Mouse (Mus musculus): ENCODE data around the gene Mrpl24. TPM values are rescaled to one million over a fixed set of nuclear protein-coding genes. Genes with fewer than 3 reads are reported as not detected.

The Mrpl24 gene
- polyA plus RNA-seq, 1 experiment from 2014 or later, result 74.2 TPM

DNA sequence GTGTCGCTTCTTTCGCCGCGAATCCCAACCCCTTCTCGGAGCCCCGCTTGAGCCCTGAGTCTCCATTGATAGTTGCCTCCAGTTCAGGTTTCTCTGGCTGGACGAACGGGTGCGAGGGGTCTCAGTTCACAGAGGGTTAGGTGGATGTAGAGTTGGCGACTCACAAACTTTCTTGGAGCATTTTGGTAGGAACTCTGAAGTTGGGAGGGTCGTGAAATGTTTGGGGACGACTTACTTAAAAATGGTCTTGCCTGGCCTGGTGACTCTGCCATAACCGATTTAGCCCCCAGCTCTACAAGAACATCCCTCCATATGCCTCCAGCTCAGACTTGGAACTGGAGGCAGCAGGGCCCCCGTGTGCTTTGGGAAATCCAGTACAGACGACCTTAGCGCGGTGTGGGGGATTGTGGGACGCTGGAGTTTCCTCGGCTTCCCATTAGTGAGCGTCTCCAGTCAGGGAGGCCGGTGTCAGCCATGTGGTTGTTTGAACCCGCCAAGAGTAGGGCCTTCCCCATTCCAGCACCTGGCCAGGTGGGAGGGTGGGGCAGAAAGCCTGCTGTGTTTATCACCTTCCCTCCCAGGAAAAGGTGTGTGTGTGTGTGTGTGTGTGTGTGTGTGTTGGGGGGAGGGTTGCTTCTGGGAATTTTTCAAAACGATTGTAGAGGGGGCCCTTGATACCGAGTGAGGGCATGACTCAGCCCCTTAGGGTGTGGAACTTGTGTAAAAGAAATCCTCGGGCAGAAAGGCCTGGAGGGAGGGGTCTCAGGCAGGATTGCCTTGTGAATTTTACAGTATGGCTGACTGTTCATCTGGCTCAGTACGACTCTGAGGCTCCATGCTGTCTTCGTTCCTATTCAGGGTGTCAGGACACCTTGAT lies 12.1 kb upstream of the Mrpl24 start:
- Histone ChIP-seq H3K27me3 (replicated peaks; ENCODE audit: control insufficient read depth, insufficient read depth, low read length) (no peaks in the 10 kb centered on the region), H3K4me1 (replicated peaks; ENCODE audit: control insufficient read depth, insufficient read depth, low read length) (peaks cover 36% of the 10 kb centered on the region), H3K9ac (ENCODE audit: low read length) (peak overlapping the region; percentile 90), H3K9me3 (ENCODE audit: control insufficient read depth, low read length) (no peaks in the 10 kb centered on the region), H3K36me3 (ENCODE audit: control insufficient read depth, insufficient read depth, low read length) (no peaks in the 10 kb centered on the region), H3K4me2 (ENCODE audit: low read length) (peak overlapping the region; percentile 78), H3K27ac (ENCODE audit: low read depth) (peak overlapping the region; percentile 92), H3K4me3 (ENCODE audit: low read depth, low read length) (peak overlapping the region; percentile 80)
- WGBS, result 1% methylated on average over 27 of the region's 27 CpGs
- ATAC-seq (replicated peaks; ENCODE audit: low FRiP score, low TSS enrichment, low read depth) (peak; percentile 36), DNase-seq (ENCODE audit: low spot score) (peak; percentile 79)

DNA sequence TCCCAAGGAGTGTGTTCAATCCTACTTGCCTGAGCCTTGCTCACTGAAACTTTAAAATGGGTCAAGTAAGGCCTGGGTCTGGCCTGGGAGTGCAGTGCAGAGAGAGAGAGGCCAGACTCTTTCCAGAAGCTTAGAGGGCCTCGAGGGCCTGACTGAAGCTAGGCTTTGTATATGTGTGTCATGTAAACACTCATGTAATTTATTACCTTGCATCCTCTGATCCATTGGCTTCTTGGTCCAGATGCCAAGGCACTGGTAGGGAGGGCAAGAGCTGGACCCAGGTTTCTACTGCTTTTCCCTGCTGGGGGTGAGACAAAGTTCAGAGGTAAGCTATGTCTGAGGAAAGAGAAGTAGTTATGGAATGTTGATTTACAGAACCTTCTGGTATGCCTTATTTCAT lies 11.4 kb upstream of the Mrpl24 start:
- 0% methylated on average over 1 of the region's 1 CpGs for WGBS
- peak overlapping the region; percentile 92 for H3K27ac ChIP-seq (ENCODE audit: low read depth)
- H3K9ac ChIP-seq (ENCODE audit: low read length), result peak overlapping the region; percentile 90
- no peaks in the 10 kb centered on the region for H3K36me3 ChIP-seq (ENCODE audit: control insufficient read depth, insufficient read depth, low read length)
- peak overlapping the region; percentile 78 for H3K4me2 ChIP-seq (ENCODE audit: low read length)
- no peaks in the 10 kb centered on the region for H3K27me3 ChIP-seq (replicated peaks; ENCODE audit: control insufficient read depth, insufficient read depth, low read length)
- DNase-seq (ENCODE audit: low spot score) (no peak), ATAC-seq (replicated peaks; ENCODE audit: low FRiP score, low TSS enrichment, low read depth) (no peak)
- peak overlapping the region; percentile 80 for H3K4me3 ChIP-seq (ENCODE audit: low read depth, low read length)
- H3K9me3 ChIP-seq (ENCODE audit: control insufficient read depth, low read length), result no peaks in the 10 kb centered on the region
- H3K4me1 ChIP-seq (replicated peaks; ENCODE audit: control insufficient read depth, insufficient read depth, low read length), result peaks cover 36% of the 10 kb centered on the region

DNA sequence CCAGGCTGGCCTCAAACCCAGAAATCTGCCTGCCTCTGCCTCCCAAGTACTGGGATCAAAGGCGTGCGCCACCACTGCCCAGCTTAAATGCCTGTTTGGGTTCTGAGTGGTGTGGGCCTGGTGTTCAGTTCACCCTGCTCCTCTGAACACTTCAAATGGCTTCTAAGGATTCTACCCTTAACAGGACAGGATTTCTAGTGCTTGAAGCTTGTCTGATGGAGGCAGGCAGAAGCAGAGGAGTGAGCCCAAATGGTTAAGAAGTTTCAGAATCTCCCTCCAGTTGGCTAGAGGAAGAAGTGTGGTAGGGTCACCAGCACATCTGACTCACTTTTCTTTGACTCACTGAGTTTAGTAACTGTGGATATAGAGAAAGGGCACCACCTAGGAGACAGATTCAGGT lies 9.9 kb upstream of the Mrpl24 start:
- 93% methylated on average over 2 of the region's 2 CpGs for WGBS
- no peak overlapping the region for H3K9ac ChIP-seq (ENCODE audit: low read length)
- DNase-seq (ENCODE audit: low spot score), result no peak

DNA sequence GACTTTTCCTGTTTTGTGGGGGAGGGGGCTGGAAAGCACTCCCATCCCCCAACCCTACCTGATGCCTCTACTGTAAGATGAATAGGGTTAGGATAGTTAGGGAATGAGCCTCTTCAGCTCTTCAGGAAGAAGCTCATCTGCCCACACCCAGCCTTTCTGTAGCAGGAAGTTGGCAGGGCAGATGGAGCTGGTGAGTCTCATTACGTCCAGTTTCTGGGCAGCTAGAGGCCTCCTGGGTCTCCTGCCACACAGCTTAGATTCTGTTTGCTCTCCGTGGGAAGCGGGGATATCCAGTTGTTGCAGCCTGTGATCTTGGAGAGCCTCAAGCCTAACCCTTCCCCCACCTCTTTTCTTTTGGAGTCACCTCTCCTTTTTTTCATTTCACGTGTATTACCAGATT lies 9.4 kb upstream of the Mrpl24 start:
- Histone ChIP-seq H3K4me3 (ENCODE audit: low read depth, low read length) (peak overlapping the region; percentile 36; the same call in 1 of the 2 replicates), H3K4me1 (replicated peaks; ENCODE audit: control insufficient read depth, insufficient read depth, low read length) (peaks cover 36% of the 10 kb centered on the region), H3K27me3 (replicated peaks; ENCODE audit: control insufficient read depth, insufficient read depth, low read length) (no peaks in the 10 kb centered on the region), H3K4me2 (ENCODE audit: low read length) (peak overlapping the region; percentile 49), H3K27ac (ENCODE audit: low read depth) (peak overlapping the region; percentile 72), H3K36me3 (ENCODE audit: control insufficient read depth, insufficient read depth, low read length) (peaks cover 18% of the 10 kb centered on the region), H3K9ac (ENCODE audit: low read length) (peak overlapping the region; percentile 11), H3K9me3 (ENCODE audit: control insufficient read depth, low read length) (no peaks in the 10 kb centered on the region)
- no peak for DNase-seq (ENCODE audit: low spot score)
- no peak for ATAC-seq (replicated peaks; ENCODE audit: low FRiP score, low TSS enrichment, low read depth)
- 7% methylated on average over 4 of the region's 4 CpGs for WGBS

More for the DNA sequence above, 9.9 kb upstream of the Mrpl24 start:
- no peak overlapping the region for H3K4me3 ChIP-seq (ENCODE audit: low read depth, low read length)
- peaks cover 13% of the 10 kb centered on the region for H3K36me3 ChIP-seq (ENCODE audit: control insufficient read depth, insufficient read depth, low read length)
- H3K27me3 ChIP-seq (replicated peaks; ENCODE audit: control insufficient read depth, insufficient read depth, low read length), result no peaks in the 10 kb centered on the region
- H3K4me1 ChIP-seq (replicated peaks; ENCODE audit: control insufficient read depth, insufficient read depth, low read length), result peaks cover 36% of the 10 kb centered on the region
- H3K27ac ChIP-seq (ENCODE audit: low read depth), result peak overlapping the region; percentile 72
- peak overlapping the region; percentile 49 for H3K4me2 ChIP-seq (ENCODE audit: low read length)
- H3K9me3 ChIP-seq (ENCODE audit: control insufficient read depth, low read length), result no peaks in the 10 kb centered on the region
- ATAC-seq (replicated peaks; ENCODE audit: low FRiP score, low TSS enrichment, low read depth), result no peak

DNA sequence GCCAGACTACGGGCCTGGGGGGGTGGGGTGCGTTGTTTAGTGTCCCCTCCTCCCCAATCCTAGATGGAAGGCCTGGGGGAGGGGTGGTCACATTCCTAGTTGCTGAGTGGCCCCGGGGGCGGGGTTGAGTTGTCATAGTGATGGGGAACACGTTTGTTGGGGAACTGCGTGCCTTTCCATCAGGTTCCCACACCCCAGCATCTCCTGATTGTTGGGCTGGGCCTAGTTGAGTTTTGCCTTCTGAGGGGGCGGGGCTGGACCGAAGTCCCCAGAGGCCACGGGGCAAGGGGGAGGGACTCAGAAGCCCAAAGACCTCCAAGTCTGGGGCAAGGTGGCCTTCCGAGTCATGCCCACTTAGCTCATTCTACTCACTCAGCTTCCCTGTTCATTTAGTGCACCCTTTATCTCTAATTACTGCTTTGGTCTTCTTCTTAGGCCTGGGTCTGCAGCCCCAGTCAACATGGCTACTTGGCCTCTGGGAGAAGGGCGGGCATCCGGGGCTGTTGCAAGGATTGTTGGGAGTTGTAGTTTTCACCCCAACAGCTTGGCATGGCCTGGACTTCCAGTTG lies 8.6 kb upstream of the Mrpl24 start:
- Histone ChIP-seq H3K27me3 (replicated peaks; ENCODE audit: control insufficient read depth, insufficient read depth, low read length) (no peaks in the 10 kb centered on the region), H3K4me3 (ENCODE audit: low read depth, low read length) (peak overlapping the region; percentile 36), H3K4me2 (ENCODE audit: low read length) (peak overlapping the region; percentile 49), H3K9me3 (ENCODE audit: control insufficient read depth, low read length) (no peaks in the 10 kb centered on the region), H3K4me1 (replicated peaks; ENCODE audit: control insufficient read depth, insufficient read depth, low read length) (peaks cover 36% of the 10 kb centered on the region), H3K27ac (ENCODE audit: low read depth) (peak overlapping the region; percentile 72), H3K36me3 (ENCODE audit: control insufficient read depth, insufficient read depth, low read length) (peaks cover 25% of the 10 kb centered on the region), H3K9ac (ENCODE audit: low read length) (peak overlapping the region; percentile 11; the same call in 1 of the 2 replicates)
- DNase-seq (ENCODE audit: low spot score) (peak; percentile 88), ATAC-seq (replicated peaks; ENCODE audit: low FRiP score, low TSS enrichment, low read depth) (peak; percentile 32)
- WGBS, result 6% methylated on average over 12 of the region's 12 CpGs

- WGBS, result 78% methylated on average over 7 of the region's 7 CpGs
- H3K4me2 ChIP-seq (ENCODE audit: low read length), result no peak overlapping the region
- no peak for DNase-seq (ENCODE audit: low spot score)
- H3K9ac ChIP-seq (ENCODE audit: low read length), result no peak overlapping the region
- no peaks in the 10 kb centered on the region for H3K9me3 ChIP-seq (ENCODE audit: control insufficient read depth, low read length)
- no peaks in the 10 kb centered on the region for H3K27me3 ChIP-seq (replicated peaks; ENCODE audit: control insufficient read depth, insufficient read depth, low read length)
- no peak overlapping the region for H3K4me3 ChIP-seq (ENCODE audit: low read depth, low read length)
- no peak for ATAC-seq (replicated peaks; ENCODE audit: low FRiP score, low TSS enrichment, low read depth)
- H3K27ac ChIP-seq (ENCODE audit: low read depth), result no peak overlapping the region
- peaks cover 51% of the 10 kb centered on the region for H3K36me3 ChIP-seq (ENCODE audit: control insufficient read depth, insufficient read depth, low read length)
- H3K4me1 ChIP-seq (replicated peaks; ENCODE audit: control insufficient read depth, insufficient read depth, low read length), result peaks cover 26% of the 10 kb centered on the region
These were observed 5.8 kb upstream of the Mrpl24 start for GRCm38 (mm10) chr3:87913491-87913890.

DNA sequence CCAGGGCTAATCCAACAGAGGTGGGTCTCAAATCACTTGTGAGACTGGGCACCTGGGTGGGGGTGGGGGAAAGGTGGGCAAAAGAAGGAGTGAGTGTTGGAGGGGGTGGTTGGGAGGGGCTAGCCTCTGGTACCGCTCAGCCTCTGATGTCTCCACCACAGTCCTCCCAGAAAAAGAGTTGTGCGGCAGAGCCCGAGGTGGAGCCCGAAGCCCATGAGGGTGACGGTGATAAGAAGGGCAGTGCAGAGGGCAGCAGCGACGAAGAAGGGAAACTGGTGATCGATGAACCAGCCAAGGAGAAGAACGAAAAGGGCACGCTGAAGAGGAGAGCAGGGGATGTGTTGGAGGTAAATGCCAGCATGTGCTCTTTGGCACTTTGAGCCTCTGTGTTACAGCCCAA lies 5.4 kb upstream of the Mrpl24 start:
- no peaks in the 10 kb centered on the region for H3K9me3 ChIP-seq (ENCODE audit: control insufficient read depth, low read length)
- no peak overlapping the region for H3K27ac ChIP-seq (ENCODE audit: low read depth)
- no peak overlapping the region for H3K4me2 ChIP-seq (ENCODE audit: low read length)
- H3K27me3 ChIP-seq (replicated peaks; ENCODE audit: control insufficient read depth, insufficient read depth, low read length), result no peaks in the 10 kb centered on the region
- H3K36me3 ChIP-seq (ENCODE audit: control insufficient read depth, insufficient read depth, low read length), result peaks cover 51% of the 10 kb centered on the region
- peaks cover 22% of the 10 kb centered on the region for H3K4me1 ChIP-seq (replicated peaks; ENCODE audit: control insufficient read depth, insufficient read depth, low read length)
- no peak overlapping the region for H3K4me3 ChIP-seq (ENCODE audit: low read depth, low read length)
- no peak overlapping the region for H3K9ac ChIP-seq (ENCODE audit: low read length)
- DNase-seq (ENCODE audit: low spot score) (no peak), ATAC-seq (replicated peaks; ENCODE audit: low FRiP score, low TSS enrichment, low read depth) (no peak)
- 92% methylated on average over 10 of the region's 10 CpGs for WGBS

DNA sequence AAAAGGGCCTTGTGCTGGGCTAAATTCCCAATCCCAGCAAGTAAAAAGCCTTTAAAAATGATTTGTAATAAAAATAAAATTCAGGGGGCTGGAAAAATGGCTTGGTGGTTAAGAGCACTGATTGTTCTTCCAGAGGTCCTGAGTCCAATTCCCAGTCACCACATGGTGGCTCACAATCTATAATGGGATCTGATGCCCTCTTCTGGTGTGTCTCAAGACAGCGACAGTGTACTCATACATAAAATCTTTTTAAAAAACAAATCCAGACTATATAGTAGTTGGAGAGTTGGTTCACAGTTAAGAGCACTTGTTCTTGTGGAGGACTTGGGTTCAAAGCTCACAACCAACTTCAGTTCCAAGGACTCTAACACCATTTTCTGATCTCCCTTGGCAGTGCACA lies 2.3 kb upstream of the Mrpl24 start:
- WGBS, result 89% methylated on average over 1 of the region's 1 CpGs

More for the DNA sequence above, 2.3 kb upstream of the Mrpl24 start:
- Histone ChIP-seq H3K27me3 (replicated peaks; ENCODE audit: control insufficient read depth, insufficient read depth, low read length) (no peaks in the 10 kb centered on the region), H3K36me3 (ENCODE audit: control insufficient read depth, insufficient read depth, low read length) (peaks cover 54% of the 10 kb centered on the region), H3K9me3 (ENCODE audit: control insufficient read depth, low read length) (no peaks in the 10 kb centered on the region), H3K4me2 (ENCODE audit: low read length) (no peak overlapping the region), H3K27ac (ENCODE audit: low read depth) (no peak overlapping the region), H3K9ac (ENCODE audit: low read length) (no peak overlapping the region), H3K4me1 (replicated peaks; ENCODE audit: control insufficient read depth, insufficient read depth, low read length) (peaks cover 5% of the 10 kb centered on the region), H3K4me3 (ENCODE audit: low read depth, low read length) (no peak overlapping the region)
- ATAC-seq (replicated peaks; ENCODE audit: low FRiP score, low TSS enrichment, low read depth) (no peak), DNase-seq (ENCODE audit: low spot score) (no peak)

All from intestine, embryonic 14.5 days (tissue).